Mouse (Mus musculus) C2C12 (cell line): ENCODE data around the gene H2-Ab1.
"Not testable (repeated sequence)": the region's sequence is repeated elsewhere in the genome, so short reads cannot be mapped to it uniquely, and the experiment has no call there.

Experiments used
- CEBPB ChIP-seq: IDR thresholded peaks from one replicate; pipeline ENCODE4 v1.6.1; 2011; ENCODE audit warnings: low read depth, mild to moderate bottlenecking, control low read depth, moderate library complexity
- CTCF ChIP-seq: IDR thresholded peaks from one replicate; pipeline ENCODE4 v1.5.1; 2011; ENCODE audit not compliant: control insufficient read depth, insufficient read depth, insufficient read length
- FOSL1 ChIP-seq: IDR thresholded peaks from one replicate; pipeline ENCODE4 v1.8.0; 2011; ENCODE audit warnings: mild to moderate bottlenecking, low read length; ENCODE audit not compliant: poor library complexity, insufficient read depth, severe bottlenecking
- MAX ChIP-seq: IDR thresholded peaks from one replicate; pipeline ENCODE4 v1.6.1; 2011; ENCODE audit warnings: mild to moderate bottlenecking, control low read depth
- MYOD1 ChIP-seq: IDR thresholded peaks from one replicate; pipeline ENCODE4 v1.6.1; 2011; ENCODE audit warnings: low read depth; ENCODE audit not compliant: control insufficient read depth, insufficient read length
- MYOG ChIP-seq: IDR thresholded peaks from one replicate; pipeline ENCODE4 v1.6.1; 2011; ENCODE audit not compliant: control insufficient read depth, insufficient read length; ENCODE audit errors: extremely low read depth
- USF1 ChIP-seq: IDR thresholded peaks from one replicate; pipeline ENCODE4 v1.6.1; 2011; ENCODE audit warnings: low read depth, mild to moderate bottlenecking, control low read depth, moderate library complexity

DNA sequence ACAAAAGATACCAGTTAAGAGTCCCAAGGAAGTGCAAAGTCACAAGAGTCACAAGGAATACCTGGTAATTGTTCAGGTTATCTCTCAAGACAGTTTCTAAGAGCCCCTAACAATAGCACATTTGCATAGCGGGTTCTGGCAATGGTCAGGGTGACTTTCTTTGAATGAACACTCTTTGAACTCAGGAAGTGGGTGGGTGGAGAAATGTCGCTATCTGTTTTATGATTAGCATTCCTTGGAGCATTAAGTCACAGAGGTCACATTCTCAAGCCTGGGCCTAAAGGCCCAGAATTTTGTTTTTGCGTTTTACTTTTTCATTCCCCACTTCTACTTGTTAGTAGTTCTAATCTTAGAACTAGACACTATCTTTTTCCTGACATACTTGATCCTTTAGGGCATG lies 53.0 kb downstream of the H2-Ab1 start:
- TF ChIP-seq CTCF, USF1, MAX, CEBPB, MYOD1, FOSL1, MYOG: not testable (repeated sequence)
